Mouse (Mus musculus) hindbrain, embryonic 14.5 days (tissue): Measurements from ENCODE around the gene Atad5. TPM values are rescaled to one million over a fixed set of nuclear protein-coding genes. Genes with fewer than 3 reads are reported as not detected.

Experiments
- ATAC-seq: fragments of 200-750 bp; cut with Nextera tagmentation; 2 replicates; pipeline ENCODE4 v1.8.0; 2017; ENCODE audit warnings: moderate number of reproducible peaks, mild to moderate bottlenecking, moderate TSS enrichment, moderate library complexity; ENCODE audit not compliant: low FRiP score
- DNase-seq: peaks from one replicate; pipeline ENCODE4 v3.0.0-alpha.2; 2015; ENCODE audit warnings: low spot score
- H3K27ac ChIP-seq: fragments of 300-500 bp; sonication (generic); 2 replicates; pipeline ENCODE4 v1.5.1; 2014; ENCODE audit warnings: mild to moderate bottlenecking, moderate library complexity
- H3K27me3 ChIP-seq: fragments of 300-500 bp; sonication (generic); 2 replicates; pipeline ENCODE4 v1.6.1; 2014; ENCODE audit warnings: mild to moderate bottlenecking, low read length, mixed read lengths; ENCODE audit not compliant: control insufficient read depth, insufficient read depth
- H3K36me3 ChIP-seq: fragments of 300-500 bp; sonication (generic); replicated peaks from 2 replicates; pipeline ENCODE4 v1.6.1; 2014; ENCODE audit not compliant: control insufficient read depth, insufficient read depth
- H3K4me1 ChIP-seq: fragments of 300-500 bp; sonication (generic); replicated peaks from 2 replicates; pipeline ENCODE4 v1.6.1; 2014; ENCODE audit warnings: antibody characterized with exemption, low read length, mixed read lengths; ENCODE audit not compliant: control insufficient read depth, insufficient read depth
- H3K4me2 ChIP-seq: fragments of 300-500 bp; sonication (generic); replicated peaks from 2 replicates; pipeline ENCODE4 v1.6.1; 2014; ENCODE audit warnings: mild to moderate bottlenecking, moderate library complexity
- H3K4me3 ChIP-seq: fragments of 300-500 bp; sonication (generic); replicated peaks from 2 replicates; pipeline ENCODE4 v1.5.1; 2014; ENCODE audit warnings: mild to moderate bottlenecking, low read length
- H3K9ac ChIP-seq: fragments of 300-500 bp; sonication (generic); 2 replicates; pipeline ENCODE4 v1.6.1; 2014
- H3K9me3 ChIP-seq: fragments of 300-500 bp; sonication (generic); 2 replicates; pipeline ENCODE4 v1.6.1; 2016; ENCODE audit warnings: low read length; ENCODE audit not compliant: control insufficient read depth
- WGBS: fragments of 180-500 bp; shearing (Covaris S2); extraction: QIAGEN DNeasy Blood & Tissue Kit; methylation state at CpG from one replicate; pipeline ENCODE4 v1.1.7; 2014; 5-methylcytosine and 5-hydroxymethylcytosine counted together
- polyA plus RNA-seq: library from polyadenylated mRNA; unstranded; fragments of >200 nt; fragmentation: Nextera tagmentation; extraction: Ambion mirVana; gene quantifications from 2 replicates; pipeline ENCODE4 v1.2.1, GENCODE M21; 2014

The Atad5 gene
- polyA plus RNA-seq, 1 experiment from 2014 or later = 5.4 TPM

- H3K9ac ChIP-seq = no peak overlapping the region
- ATAC-seq (no peak), DNase-seq (no peak)
- WGBS = 44% methylated on average over 2 of the region's 2 CpGs
- H3K27ac ChIP-seq = no peak overlapping the region
- no peak overlapping the region for H3K4me3 ChIP-seq
- H3K9me3 ChIP-seq = no peaks in the 10 kb centered on the region
- H3K36me3 ChIP-seq = no peaks in the 10 kb centered on the region
- H3K27me3 ChIP-seq = no peaks in the 10 kb centered on the region
- no peaks in the 10 kb centered on the region for H3K4me1 ChIP-seq
- no peak overlapping the region for H3K4me2 ChIP-seq
Observed at GRCm38 (mm10) chr11:80164224-80164623, 75.0 kb downstream of the Atad5 start.

- Histone ChIP-seq H3K9ac (no peak overlapping the region), H3K27ac (no peak overlapping the region), H3K9me3 (no peaks in the 10 kb centered on the region), H3K4me1 (no peaks in the 10 kb centered on the region), H3K4me3 (no peak overlapping the region), H3K27me3 (no peaks in the 10 kb centered on the region), H3K36me3 (no peaks in the 10 kb centered on the region), H3K4me2 (no peak overlapping the region)
- DNase-seq (no peak), ATAC-seq (no peak)
- WGBS = 92% methylated on average over 9 of the region's 9 CpGs
Observed at GRCm38 (mm10) chr11:80168121-80168520, 78.9 kb downstream of the Atad5 start.

- no peaks in the 10 kb centered on the region for H3K4me1 ChIP-seq
- H3K9me3 ChIP-seq = no peaks in the 10 kb centered on the region
- WGBS = 86% methylated on average over 4 of the region's 4 CpGs
- ATAC-seq = no peak
- no peak overlapping the region for H3K27ac ChIP-seq
- DNase-seq = no peak
- H3K27me3 ChIP-seq = no peaks in the 10 kb centered on the region
- H3K4me2 ChIP-seq = no peak overlapping the region
- H3K4me3 ChIP-seq = no peak overlapping the region
- no peaks in the 10 kb centered on the region for H3K36me3 ChIP-seq
- H3K9ac ChIP-seq = no peak overlapping the region
Observed at GRCm38 (mm10) chr11:80168611-80169249, 79.5 kb downstream of the Atad5 start.

- 93% methylated on average over 3 of the region's 3 CpGs for WGBS
- no peaks in the 10 kb centered on the region for H3K9me3 ChIP-seq
Observed at GRCm38 (mm10) chr11:80169629-80170028, 80.4 kb downstream of the Atad5 start.

GRCm38 (mm10) chr11:80170351-80170750, 81.2 kb downstream of the Atad5 start:
- Histone ChIP-seq H3K9ac (no peak overlapping the region), H3K4me1 (no peaks in the 10 kb centered on the region)
- WGBS = 82% methylated on average over 5 of the region's 5 CpGs

More at GRCm38 (mm10) chr11:80169629-80170028, 80.4 kb downstream of the Atad5 start:
- DNase-seq = no peak
- no peak for ATAC-seq
- Histone ChIP-seq H3K27me3 (no peaks in the 10 kb centered on the region), H3K4me2 (no peak overlapping the region), H3K4me3 (no peak overlapping the region), H3K36me3 (no peaks in the 10 kb centered on the region), H3K9ac (no peak overlapping the region), H3K4me1 (no peaks in the 10 kb centered on the region), H3K27ac (no peak overlapping the region)

GRCm38 (mm10) chr11:80171884-80172283, 82.7 kb downstream of the Atad5 start:
- DNase-seq (no peak), ATAC-seq (no peak)
- no peak overlapping the region for H3K27ac ChIP-seq
- no peaks in the 10 kb centered on the region for H3K9me3 ChIP-seq
- no peak overlapping the region for H3K9ac ChIP-seq
- WGBS = 71% methylated on average over 4 of the region's 4 CpGs
- H3K4me2 ChIP-seq = no peak overlapping the region
- H3K4me3 ChIP-seq = no peak overlapping the region
- H3K4me1 ChIP-seq = no peaks in the 10 kb centered on the region
- H3K36me3 ChIP-seq = no peaks in the 10 kb centered on the region
- no peaks in the 10 kb centered on the region; the same call in 1 of the 2 replicates for H3K27me3 ChIP-seq

More at GRCm38 (mm10) chr11:80170351-80170750, 81.2 kb downstream of the Atad5 start:
- H3K4me3 ChIP-seq = no peak overlapping the region
- DNase-seq (no peak), ATAC-seq (no peak)
- H3K27me3 ChIP-seq = no peaks in the 10 kb centered on the region
- no peak overlapping the region for H3K4me2 ChIP-seq
- no peaks in the 10 kb centered on the region for H3K9me3 ChIP-seq
- H3K27ac ChIP-seq = no peak overlapping the region
- no peaks in the 10 kb centered on the region for H3K36me3 ChIP-seq

- H3K4me1 ChIP-seq = no peaks in the 10 kb centered on the region
- no peak overlapping the region for H3K4me2 ChIP-seq
- H3K9me3 ChIP-seq = no peaks in the 10 kb centered on the region
- no peak for DNase-seq
- no peak for ATAC-seq
- no peaks in the 10 kb centered on the region for H3K36me3 ChIP-seq
- no peaks in the 10 kb centered on the region; the same call in 1 of the 2 replicates for H3K27me3 ChIP-seq
- no peak overlapping the region for H3K9ac ChIP-seq
- WGBS = 85% methylated on average over 11 of the region's 11 CpGs
- H3K4me3 ChIP-seq = no peak overlapping the region
- no peak overlapping the region for H3K27ac ChIP-seq
Observed at GRCm38 (mm10) chr11:80173963-80174670, 84.9 kb downstream of the Atad5 start.

GRCm38 (mm10) chr11:80176911-80177895, 88.0 kb downstream of the Atad5 start:
- H3K4me1 ChIP-seq = no peaks in the 10 kb centered on the region
- H3K4me2 ChIP-seq = no peak overlapping the region
- WGBS = 80% methylated on average over 11 of the region's 11 CpGs
- no peaks in the 10 kb centered on the region for H3K9me3 ChIP-seq
- no peak overlapping the region for H3K4me3 ChIP-seq
- DNase-seq (no peak), ATAC-seq (no peak)
- H3K27me3 ChIP-seq = no peaks in the 10 kb centered on the region; the same call in 1 of the 2 replicates
- H3K36me3 ChIP-seq = no peaks in the 10 kb centered on the region
- no peak overlapping the region for H3K27ac ChIP-seq
- H3K9ac ChIP-seq = no peak overlapping the region

- no peak overlapping the region for H3K9ac ChIP-seq
- H3K27me3 ChIP-seq = no peaks in the 10 kb centered on the region; the same call in 1 of the 2 replicates
- H3K4me3 ChIP-seq = no peak overlapping the region
- no peaks in the 10 kb centered on the region for H3K36me3 ChIP-seq
- 89% methylated on average over 8 of the region's 8 CpGs for WGBS
- H3K9me3 ChIP-seq = no peaks in the 10 kb centered on the region
- no peak overlapping the region for H3K27ac ChIP-seq
- H3K4me2 ChIP-seq = no peak overlapping the region
- DNase-seq (no peak), ATAC-seq (no peak)
- H3K4me1 ChIP-seq = no peaks in the 10 kb centered on the region
Observed at GRCm38 (mm10) chr11:80178316-80178715, 89.1 kb downstream of the Atad5 start.
